Mouse (Mus musculus): ENCODE results near the gene Lca5.

The Lca5 gene

DNA sequence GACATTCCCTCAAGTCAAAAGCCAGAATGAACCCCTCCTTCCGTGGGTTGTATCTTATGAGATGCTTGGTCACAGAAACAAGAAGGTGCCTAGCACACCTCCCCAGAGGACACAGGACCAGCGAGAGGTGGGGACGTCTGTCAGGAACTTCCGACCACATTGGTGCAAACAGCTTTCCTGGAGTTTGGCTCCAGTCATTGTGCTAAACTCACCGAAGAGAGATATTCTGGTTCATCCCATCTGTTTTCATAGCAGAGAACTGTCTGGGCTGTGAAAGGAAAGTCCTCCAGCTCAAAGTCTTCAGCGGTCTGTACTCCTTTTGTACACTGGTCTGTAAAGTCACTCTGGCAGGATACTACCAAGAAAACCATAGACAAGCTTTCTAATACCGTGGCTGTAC lies 41.5 kb downstream of the Lca5 start:
- POLR2A ChIA-PET: interaction anchor here in 2 of 4 experiments (0.6 to 1.4 kb wide), 3 partner anchors 11 to 103 kb away, joined by 4 read pairs; no protein-coding TSS in a partner anchor
- CTCF ChIA-PET: interaction anchor here in 1 of 4 experiments (0.6 kb wide), 1 partner anchor 1170 kb away, joined by 4 read pairs; no protein-coding TSS in a partner anchor

DNA sequence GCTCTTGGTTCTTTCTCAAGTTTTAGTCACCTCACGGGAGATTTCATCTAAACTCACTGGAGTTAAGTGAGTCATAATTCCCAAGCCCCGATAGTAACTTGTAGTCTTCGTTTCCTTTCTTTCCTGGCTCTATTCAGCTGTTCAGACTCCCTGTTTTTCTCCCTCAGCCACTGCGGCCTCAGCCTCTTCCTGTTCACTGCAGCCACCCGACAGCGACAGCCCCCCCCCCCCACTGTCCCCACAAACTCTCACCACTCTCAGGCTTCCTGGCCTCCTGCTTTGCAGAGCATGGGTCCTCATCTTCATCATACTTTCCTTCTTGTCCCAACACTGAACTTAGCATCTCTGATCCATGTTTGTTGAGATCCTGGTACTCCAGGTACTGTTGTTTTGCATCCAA lies 42.7 kb downstream of the Lca5 start:
- ChIA-PET POLR2A (interaction anchor here in 1 of 4 experiments (0.6 kb wide), 1 partner anchor 17 kb away, joined by 3 read pairs; no protein-coding TSS in a partner anchor), CTCF (no interaction called here)

DNA sequence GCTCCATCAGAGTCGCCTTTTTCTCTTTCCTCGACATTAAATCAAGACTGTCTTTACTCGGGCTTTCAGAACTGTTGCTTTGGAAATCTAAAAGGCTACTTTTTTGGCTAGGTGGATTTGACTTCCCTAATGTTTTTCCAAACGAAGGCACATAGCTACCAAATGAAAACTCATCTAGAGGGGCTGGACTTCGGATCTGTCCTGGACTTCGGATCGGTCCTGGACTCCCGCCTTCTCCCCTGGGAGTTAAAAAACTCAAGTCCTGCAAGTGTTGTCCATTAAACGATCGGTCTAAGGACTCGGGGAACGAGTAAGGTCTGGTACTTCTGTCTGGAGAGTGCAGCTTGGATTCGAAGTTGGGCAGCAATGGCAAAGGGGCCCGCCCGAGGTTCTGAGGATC lies 45.5 kb downstream of the Lca5 start:
- ChIA-PET CTCF (interaction anchor here in 1 of 4 experiments (0.8 kb wide), 1 partner anchor 13 kb away, joined by 4 read pairs; no protein-coding TSS in a partner anchor), POLR2A (interaction anchor here in 1 of 4 experiments (1.0 kb wide), 1 partner anchor 173 kb away, joined by 3 read pairs; no protein-coding TSS in a partner anchor)

DNA sequence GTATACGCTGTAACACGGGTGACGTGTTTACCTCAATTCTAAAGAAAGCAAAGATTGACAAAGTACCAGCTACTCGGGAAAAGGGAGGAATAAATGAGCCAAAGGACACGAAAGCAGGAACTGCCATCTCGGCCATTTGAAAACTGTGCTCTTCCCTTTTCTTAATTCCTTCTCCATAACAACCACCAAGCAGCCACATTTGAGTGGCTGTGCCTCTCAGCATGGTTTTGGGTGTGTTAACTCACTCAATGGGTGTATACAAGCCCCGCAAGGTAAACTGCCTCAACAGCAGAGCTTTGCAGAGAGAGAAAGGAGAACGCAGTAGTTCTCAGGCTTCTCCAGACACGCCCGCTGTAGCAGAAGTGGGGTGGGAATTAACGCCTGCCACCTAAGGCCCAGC lies 48.9 kb downstream of the Lca5 start:
- ChIA-PET CTCF (interaction anchor here in 2 of 4 experiments (1.1 to 1.3 kb wide), 2 partner anchors 9 to 65 kb away, joined by 3 to 7 read pairs; no protein-coding TSS in a partner anchor), POLR2A (interaction anchor here in 1 of 4 experiments (1.6 kb wide), 1 partner anchor 10 kb away, joined by 4 read pairs; no protein-coding TSS in a partner anchor)

DNA sequence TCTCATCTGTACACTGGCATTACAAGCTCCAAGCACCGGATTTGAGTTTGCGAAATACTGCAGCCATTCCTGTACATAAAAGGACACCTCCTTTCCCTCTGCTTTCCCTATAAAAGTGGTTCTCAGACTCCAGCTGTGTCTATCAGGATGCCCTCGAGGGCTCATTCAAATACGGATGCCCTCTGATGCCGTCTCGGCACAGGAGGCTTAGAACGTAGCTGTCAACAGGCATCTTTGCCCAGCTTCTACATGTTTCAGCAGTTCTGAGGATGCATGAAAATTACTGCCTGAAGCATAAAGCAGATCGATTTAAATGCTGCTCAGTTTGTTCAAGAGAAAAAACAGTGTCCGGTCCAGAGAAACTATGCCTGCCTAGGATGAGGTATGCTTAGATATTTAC lies 51.4 kb downstream of the Lca5 start:
- ChIA-PET CTCF (interaction anchor here in 1 of 4 experiments (0.6 kb wide), 1 partner anchor 258 kb away, joined by 6 read pairs; no protein-coding TSS in a partner anchor), POLR2A (no interaction called here)

DNA sequence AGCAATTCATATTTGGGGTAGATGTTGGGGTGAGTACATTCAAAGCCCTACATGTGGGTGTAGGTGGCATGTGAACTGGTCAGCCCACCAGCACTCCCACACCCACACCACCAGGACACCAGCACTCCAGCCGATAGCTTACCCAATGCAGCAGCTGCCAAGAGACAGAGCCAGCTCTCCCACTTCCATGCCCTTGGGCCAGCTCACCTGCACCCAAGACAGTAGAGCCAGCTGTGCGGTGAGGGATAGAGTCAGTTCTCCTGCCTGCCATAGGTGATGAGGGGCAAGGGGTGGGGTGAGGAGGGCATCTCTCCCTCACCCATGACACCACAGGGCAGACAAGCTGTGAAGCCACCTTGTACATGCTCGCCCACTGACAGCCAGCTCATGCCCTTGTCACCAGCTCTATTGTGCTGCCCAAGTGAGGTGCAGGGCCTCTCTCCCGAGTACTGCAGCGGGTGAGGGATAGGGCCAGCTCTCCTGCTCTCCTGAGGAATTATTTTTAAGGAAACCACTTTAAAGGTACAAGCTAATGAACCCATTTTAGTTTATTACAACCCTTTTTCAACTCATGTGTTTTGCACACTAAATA lies 54.6 kb downstream of the Lca5 start:
- ChIA-PET POLR2A (interaction anchor here in 1 of 4 experiments (0.5 kb wide), 1 partner anchor 116 kb away, joined by 3 read pairs; no protein-coding TSS in a partner anchor), CTCF (interaction anchor here in 1 of 4 experiments (0.5 kb wide), 1 partner anchor 687 kb away, joined by 3 read pairs; no protein-coding TSS in a partner anchor)

DNA sequence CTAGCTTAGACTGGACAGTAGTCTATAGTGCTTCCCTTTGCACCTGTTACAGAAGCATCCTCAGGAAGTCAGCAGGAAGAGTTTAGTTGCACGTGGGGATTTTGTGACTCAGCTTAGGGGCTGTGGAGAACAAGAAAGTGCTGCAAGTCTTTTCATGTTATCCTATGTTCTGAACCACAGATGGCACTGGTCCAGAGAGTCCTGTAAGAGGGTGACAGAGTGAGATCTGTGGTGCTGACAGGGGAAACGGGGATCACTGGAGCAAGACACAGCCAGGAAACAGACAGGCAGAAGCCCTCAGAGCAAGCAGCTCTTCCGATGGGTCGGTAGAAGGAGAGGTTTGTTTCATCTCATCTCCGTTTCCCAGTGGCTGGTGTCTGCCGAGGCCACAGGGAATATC lies 55.6 kb downstream of the Lca5 start:
- CTCF ChIA-PET: interaction anchor here in 1 of 4 experiments (0.5 kb wide), 1 partner anchor 272 kb away, joined by 16 read pairs; no protein-coding TSS in a partner anchor
- POLR2A ChIA-PET: no interaction called here

DNA sequence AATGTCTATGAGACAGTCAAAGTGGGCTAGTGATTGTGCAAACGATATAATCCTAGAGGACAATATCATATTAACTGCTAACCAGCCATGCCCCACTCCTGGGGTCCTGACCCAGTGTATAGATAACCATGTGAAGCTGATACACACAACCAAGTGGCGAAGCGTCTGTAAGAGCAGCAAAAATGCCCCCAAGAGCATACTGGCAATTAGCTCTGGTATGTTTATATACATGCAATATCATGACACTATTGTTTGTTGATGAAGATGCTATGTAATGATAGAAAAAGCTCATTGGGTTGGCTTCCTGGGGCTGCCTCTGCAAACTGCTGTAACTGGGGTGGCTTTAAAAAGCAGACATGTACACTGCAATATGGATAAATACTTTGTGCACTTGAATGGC lies 57.7 kb downstream of the Lca5 start:
- POLR2A ChIA-PET: interaction anchor here in 1 of 4 experiments (0.5 kb wide), 1 partner anchor 94 kb away, joined by 3 read pairs; no protein-coding TSS in a partner anchor
- CTCF ChIA-PET: interaction anchor here (0.6 to 1.5 kb wide), 11 partner anchors 9 to 344 kb away, joined by 3 to 7 read pairs (median 4); partner anchors contain the start of gene Lca5 (in 1 of the 4)

DNA sequence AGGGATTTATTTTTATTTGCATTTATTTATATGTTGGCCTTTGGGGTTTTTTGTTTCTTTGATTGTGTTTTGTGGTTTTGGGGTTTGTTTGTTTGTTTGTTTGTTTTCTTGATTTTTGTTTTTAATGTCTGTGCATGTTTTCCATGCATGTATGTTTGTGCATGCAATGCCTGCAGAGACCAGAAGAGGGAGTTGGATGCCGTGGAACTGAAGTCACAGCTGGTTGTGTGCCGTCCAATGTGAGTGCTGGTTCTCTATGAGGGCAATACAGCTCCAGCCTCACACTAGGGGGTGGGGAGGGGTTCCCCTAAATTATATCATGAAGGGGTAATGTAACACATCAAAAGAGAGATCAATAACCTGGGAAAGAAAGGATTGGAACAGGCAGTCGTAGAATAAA lies 58.2 kb downstream of the Lca5 start:
- ChIA-PET POLR2A (interaction anchor here in 1 of 4 experiments (0.5 kb wide), 1 partner anchor 94 kb away, joined by 3 read pairs; no protein-coding TSS in a partner anchor), CTCF (interaction anchor here (0.5 to 1.5 kb wide), 12 partner anchors 9 to 345 kb away, joined by 3 to 8 read pairs (median 4); partner anchors contain the start of gene Lca5 (in 1 of the 4))

DNA sequence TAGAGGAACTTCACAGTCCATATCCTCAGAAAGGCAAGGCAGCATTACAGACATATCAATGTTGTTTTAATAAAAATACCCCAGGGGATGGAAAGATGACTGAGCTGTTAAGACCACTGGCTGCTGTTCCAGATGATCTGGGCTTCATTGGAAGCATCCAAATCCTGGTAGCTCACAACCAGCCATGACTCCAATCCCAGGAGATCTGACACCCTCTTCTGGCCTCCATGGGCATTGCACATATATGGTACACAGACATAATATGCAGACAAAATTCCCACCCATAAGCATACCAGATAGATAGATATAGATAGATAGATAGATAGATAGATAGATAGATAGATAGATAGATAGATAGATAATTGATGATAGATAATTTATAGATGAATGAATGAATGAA lies 59.6 kb downstream of the Lca5 start:
- ChIA-PET CTCF (interaction anchor here in 3 of 4 experiments (0.6 to 0.9 kb wide), 3 partner anchors 83 to 346 kb away, joined by 3 read pairs; no protein-coding TSS in a partner anchor), POLR2A (interaction anchor here in 1 of 4 experiments (0.7 kb wide), 1 partner anchor 17 kb away, joined by 3 read pairs; no protein-coding TSS in a partner anchor)

DNA sequence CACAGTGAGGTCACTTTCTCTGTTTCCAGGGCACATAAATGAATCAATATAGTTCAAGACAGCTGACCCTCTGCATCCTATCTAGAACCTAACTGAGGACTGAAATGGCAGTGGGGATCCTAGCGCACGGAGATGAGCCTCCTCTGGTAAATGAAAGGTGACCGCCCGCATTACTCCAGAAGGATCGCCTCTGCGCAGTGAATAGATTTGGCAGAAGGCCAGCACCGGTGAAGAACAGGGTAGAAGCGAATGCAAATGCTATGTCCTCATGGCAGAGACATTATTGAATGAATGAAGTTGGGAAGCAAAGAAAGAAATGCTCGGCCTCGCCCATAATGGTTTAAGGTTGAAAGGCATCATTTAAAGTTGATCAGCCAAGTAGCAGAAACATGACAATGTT lies 61.3 kb downstream of the Lca5 start:
- CTCF ChIA-PET: no interaction called here
- POLR2A ChIA-PET: no interaction called here

DNA sequence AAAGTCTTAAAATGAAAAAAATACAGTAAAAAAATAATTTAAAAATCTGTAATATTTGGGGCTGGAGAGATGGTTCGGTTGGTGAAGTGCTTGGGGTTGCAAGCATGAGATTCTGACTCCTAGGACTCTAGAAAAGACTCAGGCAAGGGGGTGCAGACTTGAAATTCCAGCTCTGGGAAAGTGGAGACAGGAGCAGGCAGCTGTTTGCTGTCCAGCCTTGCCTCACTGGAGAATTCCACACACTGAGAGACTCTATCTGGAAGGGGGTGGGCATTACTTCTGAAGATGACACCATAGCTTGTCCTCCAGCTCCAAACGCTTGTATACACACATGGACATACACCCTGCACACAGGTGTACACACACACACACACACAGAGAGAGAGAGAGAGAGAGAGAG lies 63.8 kb downstream of the Lca5 start:
- POLR2A ChIA-PET: no interaction called here
- CTCF ChIA-PET: interaction anchor here in 1 of 4 experiments (0.5 kb wide), 1 partner anchor 401 kb away, joined by 3 read pairs; no protein-coding TSS in a partner anchor

DNA sequence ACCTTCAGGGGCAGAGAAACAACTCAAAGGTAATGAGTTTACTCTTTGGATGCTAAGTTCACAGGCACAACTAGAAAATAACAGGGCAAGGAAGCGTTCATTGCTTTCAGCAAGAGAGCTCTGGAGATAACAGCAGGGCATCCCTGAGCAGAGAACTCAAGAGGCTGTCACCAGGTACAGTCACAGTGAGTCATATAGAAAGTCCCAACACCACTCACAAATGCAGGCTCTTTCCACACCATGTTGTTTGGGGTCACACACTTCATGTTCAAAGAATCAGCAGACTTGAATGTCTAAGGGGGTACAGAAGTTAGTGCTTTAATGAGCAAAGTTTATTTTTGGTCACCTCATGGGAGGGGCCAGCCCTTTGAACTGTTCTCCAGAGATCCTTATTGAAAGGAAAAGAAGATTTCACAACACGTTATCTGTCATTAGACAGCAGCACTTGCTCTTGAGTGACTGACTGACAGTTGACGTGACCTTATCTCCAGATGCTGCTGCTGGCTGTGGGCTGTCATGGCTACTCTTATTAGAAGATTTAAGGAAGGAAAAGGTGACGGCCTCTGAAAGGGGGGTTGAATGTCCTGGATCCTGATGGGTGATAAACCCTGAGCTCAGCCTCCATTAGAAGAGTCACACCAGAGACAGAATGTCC lies 65.3 kb downstream of the Lca5 start:
- ChIA-PET POLR2A (no interaction called here), CTCF (no interaction called here)

DNA sequence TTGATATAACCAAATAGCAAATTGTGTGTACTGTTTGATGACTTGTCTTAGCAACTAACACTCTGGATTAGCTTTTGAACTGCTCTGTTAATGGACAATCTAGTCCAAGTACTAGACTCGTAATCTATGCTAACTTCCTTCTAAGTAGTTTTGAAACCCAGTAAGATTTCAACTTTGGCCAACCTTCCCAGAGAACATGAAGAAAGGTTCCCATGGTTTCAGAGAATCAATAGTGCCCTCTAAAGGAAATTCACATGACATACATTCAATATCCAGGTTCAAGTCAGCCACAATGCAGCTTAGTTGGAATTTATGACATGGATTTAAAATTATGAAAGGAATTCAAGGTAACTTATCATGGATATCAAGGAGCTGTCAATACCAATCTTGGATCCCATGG lies 70.0 kb downstream of the Lca5 start:
- ChIA-PET POLR2A (no interaction called here), CTCF (interaction anchor here in 1 of 4 experiments (1.2 kb wide), 1 partner anchor 543 kb away, joined by 3 read pairs; no protein-coding TSS in a partner anchor)

DNA sequence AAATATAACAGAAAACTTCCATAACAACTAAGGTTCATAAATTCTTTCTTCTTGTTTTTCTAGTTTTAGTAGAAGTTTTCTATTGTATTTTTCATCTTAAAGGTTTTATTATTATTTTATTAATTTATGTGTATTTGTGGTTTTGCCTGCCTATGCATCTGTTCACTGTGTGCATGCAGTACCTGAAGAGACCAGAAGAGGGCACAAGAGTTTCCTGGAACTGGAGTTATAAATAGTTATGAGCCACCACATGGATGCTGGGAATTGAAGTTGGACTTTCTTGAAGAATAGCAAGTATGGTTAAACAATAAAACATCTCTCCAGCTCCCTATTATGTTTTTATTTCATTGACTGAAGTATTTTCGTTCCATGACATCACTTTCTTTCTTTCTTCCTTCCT lies 72.7 kb downstream of the Lca5 start:
- CTCF ChIA-PET: no interaction called here
- POLR2A ChIA-PET: no interaction called here

DNA sequence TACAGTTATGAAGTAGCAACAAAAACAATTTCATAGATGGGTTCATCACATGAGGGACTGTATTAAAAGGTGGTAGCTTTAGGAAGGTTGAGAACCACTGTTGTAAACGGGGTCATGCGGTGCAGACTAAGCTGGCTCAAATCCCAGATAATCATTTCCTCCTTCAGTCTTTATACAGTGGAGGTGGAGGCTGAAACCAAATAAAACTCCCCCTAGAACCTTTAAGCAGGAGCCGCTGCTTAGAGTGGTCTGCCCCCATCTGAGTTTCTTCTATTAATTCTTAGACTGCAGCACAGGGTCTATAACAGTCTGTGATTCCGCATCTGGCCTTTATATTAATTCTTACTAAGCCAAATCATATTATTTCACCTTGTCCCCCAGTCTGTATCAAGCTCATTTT lies 85.1 kb downstream of the Lca5 start:
- POLR2A ChIA-PET: no interaction called here
- CTCF ChIA-PET: no interaction called here

DNA sequence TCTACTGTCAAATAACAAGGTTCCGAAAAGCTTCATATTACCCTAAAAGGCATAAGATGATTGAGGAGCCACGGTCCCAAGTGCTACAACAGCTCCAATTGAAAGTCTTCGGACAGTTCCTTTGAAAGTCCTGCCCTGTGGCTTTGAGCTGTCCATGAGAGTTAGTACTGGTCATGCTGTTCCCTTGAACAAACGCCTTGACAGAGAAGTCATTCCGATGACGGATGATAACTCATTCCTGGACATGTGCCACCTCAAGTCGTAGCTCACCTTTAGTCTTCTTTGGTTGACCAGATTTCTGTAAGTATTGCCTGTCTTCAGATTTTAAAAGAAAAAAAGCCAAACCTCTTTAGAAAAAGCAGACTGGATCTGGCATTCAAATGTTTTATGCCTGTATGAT lies 87.6 kb downstream of the Lca5 start:
- ChIA-PET POLR2A (no interaction called here), CTCF (no interaction called here)

DNA sequence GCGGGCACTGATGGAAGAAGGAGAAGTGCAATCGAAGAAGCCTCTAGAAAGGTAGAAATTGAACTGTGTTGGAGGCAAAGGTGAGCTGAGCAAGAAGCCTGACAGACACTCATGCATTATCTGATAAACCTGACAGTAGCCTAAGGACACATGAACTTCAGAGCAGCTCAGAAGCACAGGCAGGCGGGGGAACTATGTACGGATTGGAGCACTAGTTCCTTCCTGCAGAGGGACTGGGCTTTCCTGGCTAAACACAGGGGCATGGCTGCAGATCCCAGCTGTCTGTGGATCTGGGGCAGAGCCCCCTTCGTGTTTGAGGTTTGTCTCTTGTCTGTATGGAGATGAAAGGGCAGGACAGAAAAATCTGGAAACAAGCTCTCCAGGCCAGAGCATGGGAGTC lies 89.8 kb downstream of the Lca5 start:
- ChIA-PET POLR2A (no interaction called here), CTCF (no interaction called here)

DNA sequence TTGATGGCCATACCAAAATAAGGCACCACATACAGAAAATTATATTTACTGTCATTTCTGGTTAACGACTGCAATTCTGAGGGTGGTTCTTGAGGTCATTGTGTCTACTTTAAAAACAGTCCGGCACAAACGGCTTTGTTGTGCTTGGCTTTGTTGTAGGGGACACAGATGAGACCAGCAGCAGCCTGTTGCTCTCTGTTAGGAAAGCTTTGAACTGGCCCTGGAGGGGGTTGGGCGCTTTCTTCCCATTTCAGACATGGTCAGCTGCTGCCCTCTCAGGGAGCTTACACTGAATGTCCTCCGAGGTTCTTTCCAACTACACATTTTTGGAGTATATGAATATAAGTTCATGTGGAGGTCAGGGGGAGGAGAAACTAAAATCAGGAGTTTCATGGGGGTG lies 90.3 kb downstream of the Lca5 start:
- CTCF ChIA-PET: no interaction called here
- POLR2A ChIA-PET: no interaction called here

DNA sequence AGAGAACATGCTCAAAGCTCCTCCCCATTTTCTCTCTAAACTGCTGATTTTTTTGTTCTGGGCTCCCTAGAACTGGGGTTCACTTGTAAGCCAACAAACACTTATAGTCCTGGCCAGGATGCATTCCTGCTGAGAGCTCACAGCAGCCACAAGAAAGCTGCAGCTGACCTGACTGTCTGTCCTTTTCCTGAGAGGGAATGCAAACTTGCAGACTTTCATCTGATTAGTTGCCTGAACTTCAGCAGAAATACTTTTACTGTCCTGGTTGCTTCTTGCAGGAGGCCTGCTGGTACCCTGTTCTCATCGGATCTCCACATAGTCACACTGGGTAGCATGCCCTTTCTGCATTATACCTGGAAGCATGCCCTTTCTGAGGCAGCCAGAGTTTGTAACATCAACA lies 91.0 kb downstream of the Lca5 start:
- POLR2A ChIA-PET: no interaction called here

More for the DNA sequence above, 91.0 kb downstream of the Lca5 start:
- CTCF ChIA-PET: interaction anchor here in 1 of 4 experiments (0.7 kb wide), 1 partner anchor 17 kb away, joined by 3 read pairs; no protein-coding TSS in a partner anchor
